Mouse (Mus musculus): ENCODE measurements around the gene Man1a2. TPM values are rescaled to one million over a fixed set of nuclear protein-coding genes. Genes with fewer than 3 reads are reported as not detected.

Gene Man1a2
- polyA plus RNA-seq, 1 experiment from 2014 or later: 39.1 TPM

Other genes starting within 250 kb of the Man1a2 start
- gene Tent5c, start 196.2 kb downstream of the Man1a2 start, polyA plus RNA-seq (2016; fragmentation: Nextera tagmentation; extraction: Ambion mirVana): 1.7 and 2.1 TPM in 2 replicates
- not detected in 2 replicates for gene Vtcn1, start 140.0 kb upstream of the Man1a2 start, polyA plus RNA-seq (2016; fragmentation: Nextera tagmentation; extraction: Ambion mirVana)
- gene Trim45, start 236.7 kb upstream of the Man1a2 start, polyA plus RNA-seq (2016; fragmentation: Nextera tagmentation; extraction: Ambion mirVana): 4.6 and 5.3 TPM in 2 replicates